Mouse (Mus musculus) left cerebral cortex, postnatal 36 days (tissue): ENCODE results near the gene Usp42. TPM values are rescaled to one million over a fixed set of nuclear protein-coding genes. Genes with fewer than 3 reads are reported as not detected.

Source experiments
- total RNA-seq, 2 experiments: library from RNA; stranded (reverse); gene quantifications; 2 replicates each; pipeline ENCODE4 v1.2.3; 2021

The Usp42 gene
- total RNA-seq, 2 experiments from 2014 or later, result 21.7 to 27.1 TPM

Other genes starting within 250 kb of the Usp42 start
- gene Rac1, start 204.2 kb downstream of the Usp42 start, total RNA-seq, result 100 to 1,000 TPM; 357 to 364 TPM
- 10 to 100 TPM; 37.4 to 39.6 TPM for gene Cyth3, start 109.8 kb downstream of the Usp42 start, total RNA-seq
- gene Eif2ak1, start 85.5 kb upstream of the Usp42 start, total RNA-seq, result 10 to 100 TPM; 44.9 to 45.1 TPM
- not detected for gene Ankrd61, start 165.4 kb upstream of the Usp42 start, total RNA-seq
- 10 to 100 TPM; 31.6 to 34.8 TPM for gene Aimp2, start 177.6 kb upstream of the Usp42 start, total RNA-seq
- 10 to 100 TPM; 17.4 to 18.1 TPM for gene Pms2, start 177.7 kb upstream of the Usp42 start, total RNA-seq
- gene Gm42421, start 195.9 kb upstream of the Usp42 start, total RNA-seq, result 1 to 10 TPM in 1 of 2 experiments, not detected in 1; 1.3 TPM
- 1 to 10 TPM; 4.0 to 5.3 TPM for gene Rsph10b, start 200.8 kb upstream of the Usp42 start, total RNA-seq